Mouse (Mus musculus) cerebellum, postnatal 36 days (tissue): ENCODE measurements around the gene Hrh2.

Source experiments
- DNase-seq, 2 experiments: peaks; one replicate each; pipeline ENCODE4 v3.0.0; 2021 to 2022; ENCODE audit warnings: mixed read lengths in 2 of 2

Hrh2 gene

DNA sequence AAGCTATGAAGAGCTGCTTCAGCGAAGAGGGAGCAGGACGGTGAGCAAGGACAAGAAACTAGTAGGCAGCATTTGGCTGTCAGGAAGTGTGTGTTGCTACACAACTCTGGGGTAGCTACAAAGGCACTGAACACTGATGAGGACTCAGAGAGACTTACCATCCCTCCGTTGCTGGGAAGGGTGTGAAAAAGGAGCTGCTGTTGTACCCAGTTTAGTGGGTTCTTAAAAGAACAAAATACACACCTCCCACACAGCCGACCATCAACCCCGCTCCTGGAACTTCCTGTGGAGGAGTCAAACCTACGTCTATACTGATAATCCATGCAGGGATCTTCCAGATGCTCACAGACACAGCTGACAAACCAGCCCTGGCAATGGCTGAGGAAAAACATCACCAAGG, 85.5 kb downstream of the Hrh2 start:
- DNase-seq: no peak

DNA sequence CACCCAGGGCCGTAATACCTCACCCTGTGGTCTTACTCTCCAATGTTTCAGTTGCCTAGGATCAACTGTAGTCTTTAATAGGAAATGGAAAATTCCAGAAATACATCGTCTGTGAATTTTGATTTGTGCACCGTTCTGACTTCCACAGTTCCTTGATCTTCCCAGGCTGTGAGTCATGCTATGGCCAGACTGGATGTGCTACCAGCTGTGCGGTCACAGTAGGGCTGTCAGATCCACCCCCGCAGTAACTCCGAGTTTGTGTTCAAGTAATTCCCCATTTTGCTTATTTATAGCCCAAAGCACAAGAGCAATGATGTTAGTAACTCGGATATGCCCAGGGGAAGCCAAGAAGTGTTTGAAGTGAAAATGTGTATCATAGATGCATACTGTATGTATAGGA, 88.4 kb downstream of the Hrh2 start:
- peak in 1 of 2 experiments; percentile 38 for DNase-seq

DNA sequence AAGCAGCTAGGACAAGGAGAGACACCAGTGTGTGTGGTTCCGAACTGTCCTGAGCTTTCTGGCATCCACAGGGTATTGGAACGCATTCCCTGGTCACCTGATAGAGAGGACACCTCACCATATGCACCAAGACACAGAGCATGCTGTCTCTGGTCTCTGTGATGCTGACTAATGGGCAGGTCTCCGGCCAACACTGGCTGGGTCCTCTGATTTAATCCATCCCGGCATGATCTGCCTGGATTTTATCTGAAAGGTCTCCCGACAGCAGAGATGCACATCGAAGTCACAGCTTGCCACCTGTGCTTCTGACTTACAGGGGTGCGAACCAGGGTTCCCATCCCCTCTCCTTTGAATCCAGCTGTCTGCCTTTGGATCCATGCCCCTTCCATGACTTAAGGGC, 89.2 kb downstream of the Hrh2 start:
- peak; percentile 64 to 68 for DNase-seq

DNA sequence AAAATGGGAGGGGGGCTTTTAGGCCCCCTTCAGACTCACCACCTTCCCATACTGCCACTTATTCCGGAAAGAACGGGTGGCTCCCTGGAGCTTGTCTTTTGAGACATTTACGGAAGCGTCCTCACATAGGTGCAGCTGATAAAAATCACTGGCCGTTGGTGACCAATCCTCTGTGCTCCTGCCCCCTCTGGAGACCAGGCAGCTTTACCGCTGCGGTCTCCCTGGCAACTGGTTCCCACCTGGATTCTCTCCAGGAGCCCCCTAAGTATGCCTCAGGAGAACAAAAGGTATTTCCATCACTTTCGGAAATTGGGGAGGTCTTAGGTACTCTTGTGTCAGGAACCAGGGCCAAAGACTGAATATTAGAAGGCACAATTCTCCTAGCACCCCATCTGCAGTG, 89.7 kb downstream of the Hrh2 start:
- DNase-seq: no peak

DNA sequence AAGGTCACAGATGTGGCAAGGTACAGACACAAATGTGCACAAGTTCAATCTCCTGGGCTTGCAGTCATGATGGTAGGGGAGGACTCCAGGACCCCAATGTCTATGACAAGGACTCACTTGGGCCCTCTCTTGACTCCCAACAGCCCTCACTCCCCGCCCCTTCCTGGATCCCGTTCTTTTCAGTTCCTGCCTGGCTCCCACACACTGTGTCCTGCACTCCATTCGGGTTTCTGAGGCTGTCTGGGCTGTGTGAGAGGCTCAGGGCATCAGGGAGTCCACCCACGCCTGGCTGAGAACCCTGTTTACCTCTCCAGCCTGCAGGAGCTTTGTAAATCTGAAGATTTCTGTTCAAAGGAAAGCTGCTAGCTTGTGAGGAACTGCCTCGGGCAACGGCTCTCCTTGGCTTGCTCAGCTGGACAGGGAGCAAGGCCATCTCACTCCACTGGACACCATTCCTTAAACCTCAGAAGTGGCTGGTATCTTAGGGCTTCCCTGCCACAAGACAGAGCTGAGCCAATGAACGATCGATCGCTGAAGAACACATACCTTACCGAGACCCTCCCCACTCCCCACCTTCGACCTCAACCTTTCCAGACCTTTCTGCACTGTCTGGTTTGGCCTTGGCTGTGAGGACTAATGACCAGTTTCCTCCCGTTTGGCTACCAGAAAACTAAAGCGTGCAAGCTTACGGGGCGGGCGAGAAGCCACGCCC, 90.4 kb downstream of the Hrh2 start:
- peak; percentile 65 to 71 for DNase-seq

DNA sequence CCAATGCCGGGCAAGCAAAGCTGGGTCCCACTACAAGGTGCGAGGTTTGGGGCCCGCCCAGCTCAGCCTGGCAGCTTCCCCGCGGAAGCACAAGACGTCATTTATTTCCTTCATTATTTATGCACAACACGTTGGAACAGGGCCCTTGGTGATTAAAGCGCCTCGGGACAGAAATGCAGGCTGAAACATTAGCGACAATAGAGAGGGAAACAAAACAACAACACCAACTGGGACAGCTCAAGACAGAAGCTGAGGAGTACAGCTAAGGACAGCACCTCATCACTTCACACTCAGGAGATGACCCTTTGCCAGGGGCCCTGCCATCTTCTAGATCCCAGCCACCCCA, 90.9 kb downstream of the Hrh2 start:
- peak in 1 of 2 experiments; percentile 67 for DNase-seq
